Mouse (Mus musculus) intestine, embryonic 16.5 days (tissue): ENCODE measurements around the gene Vps8. TPM values are rescaled to one million over a fixed set of nuclear protein-coding genes. Genes with fewer than 3 reads are reported as not detected.

ENCODE experiments used
- ATAC-seq: fragments of 200-750 bp; cut with Nextera tagmentation; 2 replicates; pipeline ENCODE4 v1.8.0; 2017; ENCODE audit warnings: moderate TSS enrichment, moderate library complexity
- H3K27ac ChIP-seq: fragments of 300-500 bp; sonication (generic); 2 replicates; pipeline ENCODE4 v1.5.1; 2014; ENCODE audit warnings: mild to moderate bottlenecking, low read length
- H3K27me3 ChIP-seq: fragments of 300-500 bp; sonication (generic); replicated peaks from 2 replicates; pipeline ENCODE4 v1.6.1; 2014; ENCODE audit warnings: low read length, control low read depth, mixed read lengths; ENCODE audit not compliant: control insufficient read depth, insufficient read depth
- H3K36me3 ChIP-seq: fragments of 300-500 bp; sonication (generic); 2 replicates; pipeline ENCODE4 v1.6.1; 2014; ENCODE audit warnings: low read length, control low read depth; ENCODE audit not compliant: control insufficient read depth, insufficient read depth
- H3K4me1 ChIP-seq: fragments of 300-500 bp; sonication (generic); 2 replicates; pipeline ENCODE4 v1.6.1; 2014; ENCODE audit warnings: low read length, control low read depth, mixed read lengths; ENCODE audit not compliant: control insufficient read depth, insufficient read depth
- H3K4me2 ChIP-seq: fragments of 300-500 bp; sonication (generic); 2 replicates; pipeline ENCODE4 v1.6.1; 2014; ENCODE audit warnings: low read depth, low read length, control low read depth
- H3K4me3 ChIP-seq: fragments of 300-500 bp; sonication (generic); 2 replicates; pipeline ENCODE4 v1.5.1; 2014; ENCODE audit warnings: mild to moderate bottlenecking, low read length
- H3K9ac ChIP-seq: fragments of 300-500 bp; sonication (generic); 2 replicates; pipeline ENCODE4 v1.6.1; 2014; ENCODE audit warnings: low read depth, low read length
- H3K9me3 ChIP-seq: fragments of 300-500 bp; sonication (generic); 2 replicates; pipeline ENCODE4 v1.6.1; 2016; ENCODE audit warnings: low read length, control low read depth; ENCODE audit not compliant: control insufficient read depth
- WGBS: fragments of 180-500 bp; shearing (Covaris S2); extraction: QIAGEN DNeasy Blood & Tissue Kit; methylation state at CpG from one replicate; pipeline ENCODE4 v1.1.7; 2014; 5-methylcytosine and 5-hydroxymethylcytosine counted together
- polyA plus RNA-seq: library from polyadenylated mRNA; unstranded; fragments of >200 nt; fragmentation: Nextera tagmentation; extraction: Ambion mirVana; gene quantifications from 2 replicates; pipeline ENCODE4 v1.2.1, GENCODE M21; 2015

Vps8 gene
- polyA plus RNA-seq, 1 experiment from 2014 or later: 16.6 TPM

- H3K27ac ChIP-seq: no peak overlapping the region
- no peaks in the 10 kb centered on the region for H3K9me3 ChIP-seq
- no peak for ATAC-seq
- H3K36me3 ChIP-seq: no peaks in the 10 kb centered on the region
- no peak overlapping the region for H3K4me2 ChIP-seq
- 70% methylated on average over 3 of the region's 3 CpGs for WGBS
- no peak overlapping the region for H3K4me3 ChIP-seq
- no peaks in the 10 kb centered on the region for H3K4me1 ChIP-seq
- H3K9ac ChIP-seq: no peak overlapping the region
- H3K27me3 ChIP-seq: no peaks in the 10 kb centered on the region
Observed at GRCm38 (mm10) chr16:21413819-21414218, 9.1 kb upstream of the Vps8 start.

- no peaks in the 10 kb centered on the region for H3K36me3 ChIP-seq
- 93% methylated on average over 8 of the region's 8 CpGs for WGBS
- no peak for ATAC-seq
- H3K27ac ChIP-seq: no peak overlapping the region
- H3K4me1 ChIP-seq: no peaks in the 10 kb centered on the region
- no peak overlapping the region for H3K9ac ChIP-seq
- no peak overlapping the region for H3K4me2 ChIP-seq
- no peaks in the 10 kb centered on the region for H3K27me3 ChIP-seq
- no peak overlapping the region for H3K4me3 ChIP-seq
- H3K9me3 ChIP-seq: no peaks in the 10 kb centered on the region
Observed at GRCm38 (mm10) chr16:21415128-21415527, 7.8 kb upstream of the Vps8 start.

GRCm38 (mm10) chr16:21418012-21418411 is 4.9 kb upstream of the Vps8 start:
- WGBS: 38% methylated on average over 5 of the region's 5 CpGs
- no peak for ATAC-seq
- Histone ChIP-seq H3K36me3 (no peaks in the 10 kb centered on the region), H3K4me2 (no peak overlapping the region), H3K4me1 (no peaks in the 10 kb centered on the region), H3K9me3 (no peaks in the 10 kb centered on the region), H3K27ac (no peak overlapping the region), H3K9ac (no peak overlapping the region), H3K27me3 (no peaks in the 10 kb centered on the region), H3K4me3 (no peak overlapping the region)

DNA sequence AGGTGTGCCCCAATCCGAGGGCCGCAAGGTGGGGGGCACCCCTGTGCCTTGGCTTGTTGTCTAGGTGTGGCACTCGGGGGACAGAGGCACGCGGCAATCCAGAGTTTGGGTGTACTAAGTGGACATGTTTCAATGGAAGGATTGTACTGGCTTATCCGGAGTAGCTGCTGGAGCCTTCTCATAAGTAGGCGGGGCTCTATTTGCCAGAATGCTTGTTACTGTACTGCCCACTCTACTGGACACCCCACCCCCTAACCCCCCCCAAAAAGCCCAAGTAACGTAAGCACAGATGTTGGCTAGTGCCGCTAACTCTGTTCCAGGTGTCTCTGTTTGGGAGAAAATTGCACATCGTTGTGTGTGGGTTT is 610 bp downstream of the Vps8 start:
- peak overlapping the region; percentile 83 for H3K9ac ChIP-seq
- peak overlapping the region; percentile 69 for H3K4me3 ChIP-seq
- no peaks in the 10 kb centered on the region for H3K9me3 ChIP-seq
- no peaks in the 10 kb centered on the region for H3K27me3 ChIP-seq
- no peaks in the 10 kb centered on the region for H3K36me3 ChIP-seq
- under 1% methylated on average over 10 of the region's 10 CpGs for WGBS
- no peaks in the 10 kb centered on the region for H3K4me1 ChIP-seq
- peak overlapping the region; percentile 83 for H3K27ac ChIP-seq
- H3K4me2 ChIP-seq: peak overlapping the region; percentile 69
- ATAC-seq: peak; percentile 77

DNA sequence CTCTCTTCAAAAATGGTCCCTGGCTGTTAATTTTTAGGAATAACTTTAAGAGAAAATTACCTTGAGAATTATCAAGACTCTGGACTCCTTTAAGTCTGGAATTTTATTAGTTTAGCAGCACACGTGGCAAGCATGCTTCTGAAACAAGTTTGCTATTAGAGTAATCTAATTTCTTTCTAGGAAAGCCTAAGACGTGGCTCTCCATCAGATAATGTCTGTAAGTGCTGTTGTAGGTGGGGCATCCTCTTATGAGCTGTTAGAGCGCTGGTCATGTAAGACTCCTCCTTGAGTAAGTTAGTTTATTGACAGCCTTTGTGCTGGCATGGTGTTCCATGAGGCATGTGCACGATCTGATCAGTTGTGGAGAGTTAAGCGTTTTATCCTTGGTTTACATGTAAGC is 5.2 kb downstream of the Vps8 start:
- no peak for ATAC-seq

GRCm38 (mm10) chr16:21430377-21431060 is 7.6 kb downstream of the Vps8 start:
- Histone ChIP-seq H3K4me2 (no peak overlapping the region), H3K9me3 (0 out of 2 replicates have a peak, but pooled peaks cover 4% of the 10 kb centered on the region), H3K4me3 (no peak overlapping the region), H3K27me3 (no peaks in the 10 kb centered on the region), H3K9ac (no peak overlapping the region), H3K36me3 (no peaks in the 10 kb centered on the region), H3K27ac (no peak overlapping the region), H3K4me1 (no peaks in the 10 kb centered on the region)
- ATAC-seq: no peak
- WGBS: 90% methylated on average over 2 of the region's 2 CpGs

More for the DNA sequence above, 5.2 kb downstream of the Vps8 start:
- no peaks in the 10 kb centered on the region for H3K27me3 ChIP-seq
- H3K4me2 ChIP-seq: no peak overlapping the region
- H3K4me3 ChIP-seq: no peak overlapping the region
- H3K9ac ChIP-seq: no peak overlapping the region
- 70% methylated on average over 5 of the region's 5 CpGs for WGBS
- no peaks in the 10 kb centered on the region for H3K36me3 ChIP-seq
- no peak overlapping the region for H3K27ac ChIP-seq
- 0 out of 2 replicates have a peak, but pooled peaks cover 4% of the 10 kb centered on the region for H3K9me3 ChIP-seq
- H3K4me1 ChIP-seq: no peaks in the 10 kb centered on the region

GRCm38 (mm10) chr16:21431614-21432013 is 8.7 kb downstream of the Vps8 start:
- Histone ChIP-seq H3K27ac (no peak overlapping the region), H3K9me3 (0 out of 2 replicates have a peak, but pooled peaks cover 4% of the 10 kb centered on the region), H3K4me1 (no peaks in the 10 kb centered on the region), H3K36me3 (no peaks in the 10 kb centered on the region), H3K4me2 (no peak overlapping the region), H3K4me3 (no peak overlapping the region), H3K9ac (no peak overlapping the region), H3K27me3 (no peaks in the 10 kb centered on the region)
- ATAC-seq: no peak
- WGBS: 85% methylated on average over 3 of the region's 3 CpGs

- no peak for ATAC-seq
- H3K4me2 ChIP-seq: no peak overlapping the region
- 52% methylated on average over 3 of the region's 3 CpGs for WGBS
Observed at GRCm38 (mm10) chr16:21433543-21433942, 10.6 kb downstream of the Vps8 start.

DNA sequence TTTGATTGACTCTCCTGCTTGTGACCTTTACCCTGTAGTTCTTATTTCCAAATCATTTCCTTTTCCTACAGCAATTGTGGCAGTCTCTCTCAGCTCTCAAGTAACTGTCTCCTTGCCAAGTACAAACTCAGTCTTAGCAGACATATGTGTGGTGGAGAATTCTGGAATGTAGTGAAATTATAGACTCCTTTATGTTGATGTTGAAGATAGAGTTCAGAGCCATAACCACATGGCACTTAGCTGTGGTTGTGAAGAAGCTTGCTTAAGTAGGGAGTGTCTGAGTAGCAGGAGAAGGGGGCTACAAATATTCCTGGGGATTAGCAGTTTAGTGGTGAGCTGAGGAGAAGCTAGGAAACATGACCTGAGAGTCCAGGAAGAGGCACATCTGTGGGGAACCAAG is 18.1 kb downstream of the Vps8 start:
- no peak for ATAC-seq
- no peak overlapping the region for H3K4me2 ChIP-seq
- no peaks in the 10 kb centered on the region for H3K36me3 ChIP-seq
- 0 out of 2 replicates have a peak, but pooled peaks cover 3% of the 10 kb centered on the region for H3K4me1 ChIP-seq
- H3K4me3 ChIP-seq: no peak overlapping the region
- no peaks in the 10 kb centered on the region for H3K9me3 ChIP-seq
- H3K9ac ChIP-seq: no peak overlapping the region
- no peaks in the 10 kb centered on the region for H3K27me3 ChIP-seq
- no peak overlapping the region for H3K27ac ChIP-seq

More at GRCm38 (mm10) chr16:21433543-21433942, 10.6 kb downstream of the Vps8 start:
- H3K4me1 ChIP-seq: no peaks in the 10 kb centered on the region
- no peak overlapping the region for H3K9ac ChIP-seq
- H3K27ac ChIP-seq: no peak overlapping the region
- no peaks in the 10 kb centered on the region for H3K36me3 ChIP-seq
- 0 out of 2 replicates have a peak, but pooled peaks cover 4% of the 10 kb centered on the region for H3K9me3 ChIP-seq
- no peaks in the 10 kb centered on the region for H3K27me3 ChIP-seq
- no peak overlapping the region for H3K4me3 ChIP-seq
